Mouse (Mus musculus): Measurements from ENCODE around the gene Calr4. TPM values are rescaled to one million over a fixed set of nuclear protein-coding genes. Genes with fewer than 3 reads are reported as not detected.

The Calr4 gene
- polyA plus RNA-seq, 1 experiment from 2014 or later = 0.66 TPM

GRCm38 (mm10) chr4:109225606-109226005, 8.7 kb upstream of the Calr4 start:
- H3K4me2 ChIP-seq (ENCODE audit: low read length) = peak overlapping the region; percentile 4; the same call in 1 of the 2 replicates
- peak overlapping the region; percentile 82 for H3K27ac ChIP-seq (ENCODE audit: low read depth, low read length)
- ATAC-seq (peak; percentile 70), DNase-seq (ENCODE audit: low spot score) (peak; percentile 48)
- H3K4me1 ChIP-seq (ENCODE audit: control insufficient read depth, insufficient read depth, low read length) = peaks cover 13% of the 10 kb centered on the region
- no peaks in the 10 kb centered on the region for H3K9me3 ChIP-seq (replicated peaks; ENCODE audit: control insufficient read depth, low read length)
- H3K36me3 ChIP-seq (ENCODE audit: control insufficient read depth, insufficient read depth, low read length) = no peaks in the 10 kb centered on the region
- H3K27me3 ChIP-seq (replicated peaks; ENCODE audit: control insufficient read depth, insufficient read depth, low read length) = no peaks in the 10 kb centered on the region
- H3K9ac ChIP-seq (ENCODE audit: low read length) = no peak overlapping the region
- WGBS = 50% methylated on average over 6 of the region's 6 CpGs
- no peak overlapping the region for H3K4me3 ChIP-seq (ENCODE audit: low read depth, low read length)

GRCm38 (mm10) chr4:109226071-109226470, 8.2 kb upstream of the Calr4 start:
- Histone ChIP-seq H3K4me1 (ENCODE audit: control insufficient read depth, insufficient read depth, low read length) (peaks cover 13% of the 10 kb centered on the region), H3K27ac (ENCODE audit: low read depth, low read length) (peak overlapping the region; percentile 70), H3K27me3 (replicated peaks; ENCODE audit: control insufficient read depth, insufficient read depth, low read length) (no peaks in the 10 kb centered on the region), H3K4me3 (ENCODE audit: low read depth, low read length) (no peak overlapping the region), H3K4me2 (ENCODE audit: low read length) (no peak overlapping the region), H3K9me3 (replicated peaks; ENCODE audit: control insufficient read depth, low read length) (no peaks in the 10 kb centered on the region), H3K36me3 (ENCODE audit: control insufficient read depth, insufficient read depth, low read length) (no peaks in the 10 kb centered on the region), H3K9ac (ENCODE audit: low read length) (no peak overlapping the region)
- WGBS = 63% methylated on average over 5 of the region's 5 CpGs
- DNase-seq (ENCODE audit: low spot score) = no peak
- no peak for ATAC-seq

DNA sequence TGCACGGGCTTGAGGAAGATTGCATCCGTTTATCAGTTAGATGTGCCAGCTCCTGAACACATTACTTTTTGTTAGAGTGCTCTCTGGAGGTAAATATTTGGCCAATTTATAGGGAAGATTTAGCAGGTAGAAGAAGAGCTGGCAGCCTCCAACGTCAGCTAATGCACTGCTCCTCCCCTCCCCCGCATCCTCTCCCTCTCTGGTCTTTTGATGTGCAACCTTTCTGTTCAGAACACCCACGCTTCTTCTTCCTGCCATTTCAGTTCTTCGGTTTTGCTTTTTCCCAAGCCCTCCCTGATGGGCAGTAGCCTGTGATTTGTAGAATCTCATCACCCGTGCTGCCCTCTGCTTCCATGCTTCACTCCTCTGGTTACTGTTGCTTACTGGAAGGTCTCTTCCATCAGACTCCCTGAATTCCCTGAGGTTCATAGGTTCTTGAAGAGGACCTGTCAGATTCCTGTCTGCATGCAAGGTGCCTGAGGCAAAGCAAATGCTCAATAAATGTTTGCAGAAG, 4.5 kb upstream of the Calr4 start:
- Histone ChIP-seq H3K9ac (ENCODE audit: low read length) (no peak overlapping the region), H3K4me3 (ENCODE audit: low read depth, low read length) (no peak overlapping the region), H3K27ac (ENCODE audit: low read depth, low read length) (no peak overlapping the region), H3K36me3 (ENCODE audit: control insufficient read depth, insufficient read depth, low read length) (no peaks in the 10 kb centered on the region), H3K9me3 (replicated peaks; ENCODE audit: control insufficient read depth, low read length) (no peaks in the 10 kb centered on the region), H3K4me2 (ENCODE audit: low read length) (no peak overlapping the region), H3K27me3 (replicated peaks; ENCODE audit: control insufficient read depth, insufficient read depth, low read length) (no peaks in the 10 kb centered on the region), H3K4me1 (ENCODE audit: control insufficient read depth, insufficient read depth, low read length) (peaks cover 9% of the 10 kb centered on the region)
- no peak for ATAC-seq
- 67% methylated on average over 7 of the region's 7 CpGs for WGBS
- no peak for DNase-seq (ENCODE audit: low spot score)

- Histone ChIP-seq H3K9ac (ENCODE audit: low read length) (no peak overlapping the region), H3K36me3 (ENCODE audit: control insufficient read depth, insufficient read depth, low read length) (no peaks in the 10 kb centered on the region), H3K4me2 (ENCODE audit: low read length) (no peak overlapping the region), H3K27ac (ENCODE audit: low read depth, low read length) (no peak overlapping the region; the same call in 1 of the 2 replicates), H3K4me3 (ENCODE audit: low read depth, low read length) (no peak overlapping the region), H3K4me1 (ENCODE audit: control insufficient read depth, insufficient read depth, low read length) (peaks cover 3% of the 10 kb centered on the region; the same call in 1 of the 2 replicates), H3K27me3 (replicated peaks; ENCODE audit: control insufficient read depth, insufficient read depth, low read length) (no peaks in the 10 kb centered on the region), H3K9me3 (replicated peaks; ENCODE audit: control insufficient read depth, low read length) (no peaks in the 10 kb centered on the region)
- WGBS = 69% methylated on average over 9 of the region's 9 CpGs
- no peak for ATAC-seq
- DNase-seq (ENCODE audit: low spot score) = peak; percentile 40
Observed at GRCm38 (mm10) chr4:109234806-109235350, 593 bp downstream of the Calr4 start.

- Histone ChIP-seq H3K36me3 (ENCODE audit: control insufficient read depth, insufficient read depth, low read length) (no peaks in the 10 kb centered on the region), H3K4me2 (ENCODE audit: low read length) (no peak overlapping the region), H3K27me3 (replicated peaks; ENCODE audit: control insufficient read depth, insufficient read depth, low read length) (no peaks in the 10 kb centered on the region), H3K27ac (ENCODE audit: low read depth, low read length) (0 out of 2 replicates have a peak overlapping the region, but pooled peaks have one; percentile 27), H3K4me1 (ENCODE audit: control insufficient read depth, insufficient read depth, low read length) (peaks cover 3% of the 10 kb centered on the region; the same call in 1 of the 2 replicates), H3K9me3 (replicated peaks; ENCODE audit: control insufficient read depth, low read length) (no peaks in the 10 kb centered on the region), H3K9ac (ENCODE audit: low read length) (no peak overlapping the region), H3K4me3 (ENCODE audit: low read depth, low read length) (no peak overlapping the region)
- ATAC-seq = no peak
- 71% methylated on average over 7 of the region's 7 CpGs for WGBS
- no peak for DNase-seq (ENCODE audit: low spot score)
Observed at GRCm38 (mm10) chr4:109236186-109236879, 2.0 kb downstream of the Calr4 start.

- Histone ChIP-seq H3K36me3 (ENCODE audit: control insufficient read depth, insufficient read depth, low read length) (no peaks in the 10 kb centered on the region), H3K9me3 (replicated peaks; ENCODE audit: control insufficient read depth, low read length) (no peaks in the 10 kb centered on the region), H3K27me3 (replicated peaks; ENCODE audit: control insufficient read depth, insufficient read depth, low read length) (no peaks in the 10 kb centered on the region), H3K4me2 (ENCODE audit: low read length) (no peak overlapping the region), H3K4me3 (ENCODE audit: low read depth, low read length) (no peak overlapping the region), H3K27ac (ENCODE audit: low read depth, low read length) (no peak overlapping the region), H3K4me1 (ENCODE audit: control insufficient read depth, insufficient read depth, low read length) (peaks cover 3% of the 10 kb centered on the region; the same call in 1 of the 2 replicates), H3K9ac (ENCODE audit: low read length) (no peak overlapping the region)
- DNase-seq (ENCODE audit: low spot score) (peak; percentile 52), ATAC-seq (0 out of 2 replicates have a peak, but pooled peaks have one; percentile 26)
- WGBS = 74% methylated on average over 24 of the region's 24 CpGs
Observed at GRCm38 (mm10) chr4:109238428-109239268, 4.4 kb downstream of the Calr4 start.

- no peak overlapping the region for H3K9ac ChIP-seq (ENCODE audit: low read length)
- ATAC-seq (no peak), DNase-seq (ENCODE audit: low spot score) (no peak)
- H3K27ac ChIP-seq (ENCODE audit: low read depth, low read length) = no peak overlapping the region
- no peak overlapping the region for H3K4me3 ChIP-seq (ENCODE audit: low read depth, low read length)
- H3K36me3 ChIP-seq (ENCODE audit: control insufficient read depth, insufficient read depth, low read length) = no peaks in the 10 kb centered on the region
- H3K4me2 ChIP-seq (ENCODE audit: low read length) = no peak overlapping the region
- no peaks in the 10 kb centered on the region for H3K9me3 ChIP-seq (replicated peaks; ENCODE audit: control insufficient read depth, low read length)
- H3K4me1 ChIP-seq (ENCODE audit: control insufficient read depth, insufficient read depth, low read length) = peaks cover 3% of the 10 kb centered on the region; the same call in 1 of the 2 replicates
- no peaks in the 10 kb centered on the region for H3K27me3 ChIP-seq (replicated peaks; ENCODE audit: control insufficient read depth, insufficient read depth, low read length)
Observed at GRCm38 (mm10) chr4:109241221-109241620, 6.9 kb downstream of the Calr4 start.

DNA sequence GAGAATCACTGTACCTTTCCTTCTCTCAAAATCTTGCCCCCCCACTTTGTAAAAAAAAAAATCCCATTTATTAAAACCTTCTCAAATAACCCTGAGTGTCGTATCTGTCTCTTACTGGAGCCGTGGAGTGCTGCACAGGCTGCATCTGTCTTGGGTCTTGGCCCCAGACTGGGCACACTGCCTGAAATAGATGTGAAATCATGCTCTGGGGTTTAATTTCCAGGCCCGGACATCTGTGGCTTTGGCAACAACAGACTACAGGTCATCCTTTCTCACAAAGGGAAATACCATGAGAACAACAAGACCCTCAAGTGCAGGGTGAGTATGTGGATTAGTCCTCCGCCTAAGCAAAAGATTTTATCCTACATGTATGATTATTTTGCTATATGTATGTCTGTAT, 7.6 kb downstream of the Calr4 start:
- Histone ChIP-seq H3K4me2 (ENCODE audit: low read length) (no peak overlapping the region), H3K36me3 (ENCODE audit: control insufficient read depth, insufficient read depth, low read length) (no peaks in the 10 kb centered on the region), H3K4me3 (ENCODE audit: low read depth, low read length) (no peak overlapping the region), H3K27me3 (replicated peaks; ENCODE audit: control insufficient read depth, insufficient read depth, low read length) (no peaks in the 10 kb centered on the region), H3K4me1 (ENCODE audit: control insufficient read depth, insufficient read depth, low read length) (no peaks in the 10 kb centered on the region; the same call in 1 of the 2 replicates), H3K9me3 (replicated peaks; ENCODE audit: control insufficient read depth, low read length) (no peaks in the 10 kb centered on the region), H3K9ac (ENCODE audit: low read length) (no peak overlapping the region), H3K27ac (ENCODE audit: low read depth, low read length) (no peak overlapping the region; the same call in 1 of the 2 replicates)
- 62% methylated on average over 4 of the region's 4 CpGs for WGBS
- ATAC-seq (peak; percentile 60), DNase-seq (ENCODE audit: low spot score) (peak; percentile 70)

Data from forebrain, embryonic 14.5 days (tissue).